Mouse (Mus musculus): ENCODE data around the gene Washc2. TPM values are rescaled to one million over a fixed set of nuclear protein-coding genes. Genes with fewer than 3 reads are reported as not detected.
A peak's percentile ranks its signal among the peaks of the same experiment; 100 is the strongest.
"Not testable (repeated sequence)": the region's sequence is repeated elsewhere in the genome, so short reads cannot be mapped to it uniquely, and the experiment has no call there.

Gene Washc2
- 72.8 and 79.1 TPM in 2 replicates for polyA plus RNA-seq (2015; fragmentation: Nextera tagmentation; extraction: Ambion mirVana)

DNA sequence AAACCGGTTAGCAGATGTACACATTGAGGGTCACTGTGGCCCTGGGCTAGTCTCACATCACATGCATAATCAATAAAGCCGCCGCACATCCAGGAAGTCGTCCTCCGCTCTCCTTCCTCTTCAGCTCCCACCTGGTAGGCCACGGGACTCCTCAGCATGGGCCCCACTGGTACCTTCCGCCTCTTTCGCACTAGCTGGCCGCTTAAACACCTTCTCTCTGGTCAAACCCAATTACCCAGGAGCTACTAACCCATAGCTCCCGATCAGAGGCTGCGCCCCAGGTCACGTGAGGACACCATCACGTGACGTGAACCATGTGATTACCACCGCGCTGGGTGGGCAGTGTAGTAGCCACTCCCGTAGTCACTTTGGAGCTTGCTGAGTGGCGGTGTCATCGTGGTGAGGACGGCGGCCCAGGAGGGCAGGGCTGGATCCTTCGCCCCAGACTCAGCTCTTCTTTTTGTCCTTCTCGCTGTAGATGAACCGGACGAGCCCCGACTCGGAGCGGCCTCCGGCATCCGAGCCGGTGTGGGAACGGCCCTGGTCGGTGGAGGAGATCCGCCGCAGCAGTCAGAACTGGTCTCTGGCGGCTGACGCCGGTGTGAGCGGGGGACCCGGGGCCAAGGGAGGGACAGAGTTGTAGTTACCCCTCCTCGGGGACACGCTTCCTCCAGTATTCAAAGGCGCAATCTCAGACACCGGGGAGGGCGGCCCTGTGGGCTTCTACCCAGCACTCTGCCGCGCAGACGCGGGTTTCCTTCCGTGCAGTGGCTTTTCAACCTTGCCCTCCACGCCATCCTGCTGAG lies at the start of gene Washc2:
TSS of gene Washc2 (plus strand) at position 310 of the 806 bp plus-strand sequence.
- Histone ChIP-seq H3K9ac (ENCODE audit: low read depth, low read length) (peak within 1 kb of the TSS; percentile 83), H3K4me1 (ENCODE audit: control insufficient read depth, insufficient read depth, low read length) (peaks cover 17% of the 10 kb centered on the region), H3K36me3 (ENCODE audit: control insufficient read depth, insufficient read depth, low read length) (no peaks in the 10 kb centered on the region), H3K27me3 (ENCODE audit: control insufficient read depth, insufficient read depth, low read depth, low read length) (no peaks in the 10 kb centered on the region), H3K4me3 (ENCODE audit: low read depth, low read length) (peak within 1 kb of the TSS; percentile 81), H3K4me2 (ENCODE audit: low read length) (peak within 1 kb of the TSS; percentile 84), H3K9me3 (replicated peaks; ENCODE audit: control insufficient read depth, low read length, poor library complexity, severe bottlenecking) (no peaks in the 10 kb centered on the region), H3K27ac (ENCODE audit: low read length) (peak within 1 kb of the TSS; percentile 83)
- ATAC-seq: peak; percentile 97
- WGBS: under 1% methylated on average over 51 of the region's 51 CpGs

DNA sequence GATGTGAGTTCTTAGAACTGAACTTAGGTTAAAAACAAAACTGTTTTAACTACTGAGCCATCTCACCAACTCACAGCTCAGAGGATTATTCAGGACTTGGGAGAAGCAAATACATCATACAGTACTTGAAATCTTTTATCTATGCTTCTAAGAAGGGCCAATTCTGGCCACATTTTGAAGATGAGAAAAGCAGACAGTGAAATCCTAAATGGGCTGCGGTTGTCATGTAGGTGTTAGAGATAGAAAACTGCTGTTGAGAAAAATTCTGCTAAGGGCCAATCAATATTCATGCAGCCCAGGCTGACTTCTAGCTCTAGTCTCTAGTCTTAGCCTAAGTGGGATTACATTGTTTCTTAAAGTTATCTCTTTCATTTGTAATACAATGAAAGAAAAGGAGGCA lies 41.5 kb upstream of the Washc2 start:
- no peak overlapping the region for H3K4me2 ChIP-seq (ENCODE audit: low read length)
- no peaks in the 10 kb centered on the region for H3K4me1 ChIP-seq (ENCODE audit: control insufficient read depth, insufficient read depth, low read length)
- no peak for ATAC-seq
- H3K27ac ChIP-seq (ENCODE audit: low read length): no peak overlapping the region
- H3K36me3 ChIP-seq (ENCODE audit: control insufficient read depth, insufficient read depth, low read length): peaks cover 6% of the 10 kb centered on the region; the same call in 1 of the 2 replicates
- no peak overlapping the region for H3K9ac ChIP-seq (ENCODE audit: low read depth, low read length)
- no peaks in the 10 kb centered on the region for H3K27me3 ChIP-seq (ENCODE audit: control insufficient read depth, insufficient read depth, low read depth, low read length)
- WGBS: 88% methylated on average over 1 of the region's 1 CpGs
- no peak overlapping the region for H3K4me3 ChIP-seq (ENCODE audit: low read depth, low read length)
- H3K9me3 ChIP-seq (replicated peaks; ENCODE audit: control insufficient read depth, low read length, poor library complexity, severe bottlenecking): no peaks in the 10 kb centered on the region

DNA sequence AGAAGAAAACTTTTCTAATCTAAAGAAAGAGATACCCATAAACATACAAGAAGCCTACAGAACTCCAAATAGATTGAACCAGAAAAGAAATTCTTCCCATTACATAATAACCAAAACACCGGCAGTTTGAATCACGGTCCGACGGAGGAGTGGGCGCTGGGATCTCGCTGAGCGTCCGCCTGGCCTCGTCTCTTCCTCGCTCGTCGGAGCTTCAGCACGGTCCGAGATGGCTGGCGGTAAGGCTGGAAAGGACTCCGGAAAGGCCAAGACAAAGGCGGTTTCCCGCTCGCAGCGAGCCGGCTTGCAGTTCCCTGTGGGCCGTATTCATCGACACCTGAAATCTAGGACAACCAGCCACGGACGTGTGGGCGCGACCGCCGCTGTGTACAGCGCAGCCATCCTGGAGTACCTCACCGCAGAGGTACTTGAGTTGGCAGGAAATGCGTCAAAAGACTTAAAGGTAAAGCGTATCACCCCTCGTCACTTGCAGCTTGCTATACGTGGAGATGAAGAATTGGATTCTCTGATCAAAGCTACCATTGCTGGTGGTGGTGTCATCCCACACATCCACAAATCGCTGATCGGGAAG lies 34.2 kb upstream of the Washc2 start:
- WGBS: 72% methylated on average over 37 of the region's 37 CpGs
- not testable (repeated sequence) for H3K36me3 ChIP-seq (ENCODE audit: control insufficient read depth, insufficient read depth, low read length); ATAC-seq

DNA sequence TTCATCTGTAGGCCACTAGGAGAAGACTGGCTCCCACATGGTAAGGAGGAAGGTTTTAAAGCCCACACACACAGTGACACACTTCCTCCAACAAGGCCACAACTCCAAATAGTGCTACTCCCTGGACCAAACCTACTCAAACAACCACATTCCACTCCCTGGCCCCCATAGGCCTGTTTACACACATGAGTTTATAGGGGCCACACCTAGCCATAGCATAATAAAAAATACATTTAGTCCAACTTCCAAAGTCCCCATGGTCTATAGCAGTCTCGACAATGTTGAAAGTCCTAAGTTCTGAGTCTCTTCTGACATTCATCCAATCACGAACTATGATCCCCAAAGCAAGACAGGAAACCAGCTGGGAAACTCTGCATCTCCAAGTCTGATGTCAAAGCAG lies 29.5 kb upstream of the Washc2 start:
- H3K4me2 ChIP-seq (ENCODE audit: low read length): no peak overlapping the region
- no peak for ATAC-seq
- no peak overlapping the region for H3K4me3 ChIP-seq (ENCODE audit: low read depth, low read length)
- H3K27me3 ChIP-seq (ENCODE audit: control insufficient read depth, insufficient read depth, low read depth, low read length): no peaks in the 10 kb centered on the region
- H3K27ac ChIP-seq (ENCODE audit: low read length): no peak overlapping the region
- 0 out of 2 replicates have a peak, but pooled peaks cover 2% of the 10 kb centered on the region for H3K4me1 ChIP-seq (ENCODE audit: control insufficient read depth, insufficient read depth, low read length)
- H3K9me3 ChIP-seq (replicated peaks; ENCODE audit: control insufficient read depth, low read length, poor library complexity, severe bottlenecking): no peaks in the 10 kb centered on the region
- no peak overlapping the region for H3K9ac ChIP-seq (ENCODE audit: low read depth, low read length)
- H3K36me3 ChIP-seq (ENCODE audit: control insufficient read depth, insufficient read depth, low read length): peaks cover 3% of the 10 kb centered on the region; the same call in 1 of the 2 replicates
- WGBS: 96% methylated on average over 2 of the region's 2 CpGs

More for the DNA sequence above, 34.2 kb upstream of the Washc2 start:
- H3K27me3 ChIP-seq (ENCODE audit: control insufficient read depth, insufficient read depth, low read depth, low read length); H3K4me1 ChIP-seq (ENCODE audit: control insufficient read depth, insufficient read depth, low read length); H3K9me3 ChIP-seq (replicated peaks; ENCODE audit: control insufficient read depth, low read length, poor library complexity, severe bottlenecking); H3K27ac ChIP-seq (ENCODE audit: low read length); H3K4me2 ChIP-seq (ENCODE audit: low read length); H3K4me3 ChIP-seq (ENCODE audit: low read depth, low read length); H3K9ac ChIP-seq (ENCODE audit: low read depth, low read length): not testable (repeated sequence)

DNA sequence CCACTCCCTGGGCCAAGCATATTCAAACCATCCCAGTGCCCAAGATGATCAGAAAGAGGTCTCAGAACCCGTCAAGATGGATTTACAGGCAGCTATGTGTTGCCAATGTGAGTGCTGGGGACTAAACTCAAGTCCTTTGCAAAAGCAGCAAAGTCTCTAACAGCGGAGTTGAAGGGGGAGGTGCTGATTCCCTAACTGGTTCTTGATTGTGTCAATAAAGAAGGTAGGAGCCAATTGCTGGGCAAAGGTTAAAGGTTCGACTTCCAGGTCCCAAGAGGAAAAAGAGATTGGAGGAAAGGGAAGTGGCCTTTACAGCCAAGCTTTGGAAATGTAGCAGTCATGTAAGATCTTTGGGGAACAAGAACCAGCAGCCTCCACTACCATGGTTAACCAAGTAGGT lies 27.1 kb upstream of the Washc2 start:
- no peaks in the 10 kb centered on the region for H3K27me3 ChIP-seq (ENCODE audit: control insufficient read depth, insufficient read depth, low read depth, low read length)
- no peak for ATAC-seq
- H3K4me2 ChIP-seq (ENCODE audit: low read length): no peak overlapping the region
- no peak overlapping the region for H3K9ac ChIP-seq (ENCODE audit: low read depth, low read length)
- WGBS: 75% methylated on average over 3 of the region's 3 CpGs
- peaks cover 3% of the 10 kb centered on the region; the same call in 1 of the 2 replicates for H3K36me3 ChIP-seq (ENCODE audit: control insufficient read depth, insufficient read depth, low read length)
- H3K9me3 ChIP-seq (replicated peaks; ENCODE audit: control insufficient read depth, low read length, poor library complexity, severe bottlenecking): no peaks in the 10 kb centered on the region
- H3K4me1 ChIP-seq (ENCODE audit: control insufficient read depth, insufficient read depth, low read length): 0 out of 2 replicates have a peak, but pooled peaks cover 2% of the 10 kb centered on the region
- H3K27ac ChIP-seq (ENCODE audit: low read length): no peak overlapping the region
- no peak overlapping the region for H3K4me3 ChIP-seq (ENCODE audit: low read depth, low read length)

DNA sequence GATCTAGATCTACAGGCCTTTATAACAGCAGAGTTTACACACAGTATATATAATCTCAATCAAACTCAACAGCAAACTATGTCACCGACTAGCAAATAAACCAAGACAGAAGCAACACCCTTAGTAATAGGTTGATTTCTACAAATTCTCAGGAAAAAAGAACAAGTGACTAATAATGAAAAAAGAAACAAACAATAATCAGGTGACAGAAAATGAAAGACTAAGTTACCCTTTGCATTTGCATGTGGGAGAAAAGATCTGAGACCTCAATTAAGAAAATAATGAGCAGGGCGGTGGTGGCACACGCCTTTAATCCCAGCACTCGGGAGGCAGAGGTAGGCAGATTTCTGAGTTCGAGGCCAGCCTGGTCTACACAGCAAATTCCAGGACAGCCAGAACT lies 24.3 kb upstream of the Washc2 start:
- H3K36me3 ChIP-seq (ENCODE audit: control insufficient read depth, insufficient read depth, low read length): peaks cover 3% of the 10 kb centered on the region; the same call in 1 of the 2 replicates
- ATAC-seq: no peak
- H3K4me1 ChIP-seq (ENCODE audit: control insufficient read depth, insufficient read depth, low read length): peaks cover 5% of the 10 kb centered on the region; the same call in 1 of the 2 replicates
- no peak overlapping the region for H3K4me2 ChIP-seq (ENCODE audit: low read length)
- no peak overlapping the region for H3K9ac ChIP-seq (ENCODE audit: low read depth, low read length)
- no peaks in the 10 kb centered on the region for H3K27me3 ChIP-seq (ENCODE audit: control insufficient read depth, insufficient read depth, low read depth, low read length)
- H3K4me3 ChIP-seq (ENCODE audit: low read depth, low read length): no peak overlapping the region
- no peak overlapping the region for H3K27ac ChIP-seq (ENCODE audit: low read length)
- 86% methylated on average over 5 of the region's 5 CpGs for WGBS
- H3K9me3 ChIP-seq (replicated peaks; ENCODE audit: control insufficient read depth, low read length, poor library complexity, severe bottlenecking): no peaks in the 10 kb centered on the region

DNA sequence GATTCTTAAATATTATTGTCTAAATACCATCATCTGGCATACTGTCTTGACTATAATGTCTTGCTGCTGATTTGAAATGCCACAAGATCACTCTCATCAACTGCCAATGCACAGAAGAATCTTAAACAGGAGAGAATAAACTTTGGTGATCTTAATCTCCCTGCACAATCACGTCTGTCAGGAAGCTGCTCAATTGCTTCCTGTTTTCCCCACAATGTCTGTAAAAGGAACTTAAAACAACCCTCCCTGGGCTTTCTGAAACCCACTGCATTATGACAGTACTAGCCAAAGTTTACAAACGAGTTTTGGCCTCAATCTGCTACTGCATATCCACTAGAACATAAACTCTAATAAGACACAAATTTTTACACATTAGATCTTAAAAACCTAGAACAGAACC lies 21.4 kb upstream of the Washc2 start:
- H3K4me2 ChIP-seq (ENCODE audit: low read length): no peak overlapping the region
- H3K36me3 ChIP-seq (ENCODE audit: control insufficient read depth, insufficient read depth, low read length): no peaks in the 10 kb centered on the region
- 47% methylated on average over 2 of the region's 2 CpGs for WGBS
- no peak for ATAC-seq
- peaks cover 26% of the 10 kb centered on the region for H3K4me1 ChIP-seq (ENCODE audit: control insufficient read depth, insufficient read depth, low read length)
- no peak overlapping the region for H3K4me3 ChIP-seq (ENCODE audit: low read depth, low read length)
- no peak overlapping the region for H3K9ac ChIP-seq (ENCODE audit: low read depth, low read length)
- H3K27me3 ChIP-seq (ENCODE audit: control insufficient read depth, insufficient read depth, low read depth, low read length): no peaks in the 10 kb centered on the region
- no peak overlapping the region for H3K27ac ChIP-seq (ENCODE audit: low read length)
- no peaks in the 10 kb centered on the region for H3K9me3 ChIP-seq (replicated peaks; ENCODE audit: control insufficient read depth, low read length, poor library complexity, severe bottlenecking)

DNA sequence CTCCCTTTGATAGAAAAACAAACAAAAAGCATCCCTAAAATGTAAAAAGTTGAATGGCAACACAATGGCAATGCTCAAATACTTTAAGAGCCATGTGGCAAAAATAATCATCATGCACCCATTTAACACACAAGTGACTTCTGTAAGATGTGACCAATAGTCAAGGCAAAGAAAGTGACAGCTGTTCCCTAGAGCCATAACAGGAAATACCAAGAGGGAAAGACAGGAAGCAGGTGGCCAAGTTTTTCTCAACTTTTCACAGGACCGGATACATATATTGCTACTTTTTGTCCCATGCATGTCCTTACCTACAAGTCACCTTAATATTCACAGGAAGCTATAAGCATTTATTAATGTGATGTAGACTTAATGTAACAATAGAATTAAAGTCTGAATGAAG lies 18.4 kb upstream of the Washc2 start:
- WGBS: 94% methylated on average over 1 of the region's 1 CpGs

DNA sequence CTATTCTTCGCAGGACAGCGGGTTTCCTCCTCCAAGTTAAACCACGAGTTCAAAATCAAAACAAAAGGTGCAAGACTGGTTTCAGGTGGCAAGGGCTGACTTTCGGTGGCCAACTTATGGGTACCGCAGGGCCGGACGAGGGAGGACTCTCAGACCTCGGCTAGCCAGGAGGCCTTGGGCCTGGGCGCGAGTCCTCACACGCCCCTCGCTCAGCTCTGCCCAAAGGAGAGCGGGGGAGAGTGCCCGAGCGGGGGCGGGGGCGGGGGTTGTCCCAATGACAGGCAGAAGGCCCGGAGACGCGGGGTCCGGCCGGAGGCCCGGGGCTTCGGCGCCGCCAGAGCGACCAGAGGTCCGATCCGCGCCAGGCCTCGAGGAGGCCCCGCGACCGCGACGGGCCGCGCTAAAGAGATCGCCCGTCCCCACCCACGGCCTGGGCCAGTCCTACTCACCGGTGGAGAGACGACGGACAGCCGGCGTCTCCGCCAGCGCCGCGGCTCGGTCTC lies 15.0 kb upstream of the Washc2 start:
- Histone ChIP-seq H3K4me2 (ENCODE audit: low read length) (peak overlapping the region; percentile 89), H3K27ac (ENCODE audit: low read length) (peak overlapping the region; percentile 83), H3K36me3 (ENCODE audit: control insufficient read depth, insufficient read depth, low read length) (no peaks in the 10 kb centered on the region), H3K9ac (ENCODE audit: low read depth, low read length) (peak overlapping the region; percentile 76), H3K27me3 (ENCODE audit: control insufficient read depth, insufficient read depth, low read depth, low read length) (no peaks in the 10 kb centered on the region), H3K4me1 (ENCODE audit: control insufficient read depth, insufficient read depth, low read length) (peaks cover 31% of the 10 kb centered on the region), H3K4me3 (ENCODE audit: low read depth, low read length) (peak overlapping the region; percentile 96), H3K9me3 (replicated peaks; ENCODE audit: control insufficient read depth, low read length, poor library complexity, severe bottlenecking) (no peaks in the 10 kb centered on the region)
- under 1% methylated on average over 29 of the region's 51 CpGs for WGBS
- ATAC-seq: peak; percentile 92

More for the DNA sequence above, 18.4 kb upstream of the Washc2 start:
- no peaks in the 10 kb centered on the region for H3K9me3 ChIP-seq (replicated peaks; ENCODE audit: control insufficient read depth, low read length, poor library complexity, severe bottlenecking)
- no peak overlapping the region for H3K4me3 ChIP-seq (ENCODE audit: low read depth, low read length)
- H3K27me3 ChIP-seq (ENCODE audit: control insufficient read depth, insufficient read depth, low read depth, low read length): no peaks in the 10 kb centered on the region
- no peak overlapping the region for H3K4me2 ChIP-seq (ENCODE audit: low read length)
- H3K27ac ChIP-seq (ENCODE audit: low read length): no peak overlapping the region
- H3K4me1 ChIP-seq (ENCODE audit: control insufficient read depth, insufficient read depth, low read length): peaks cover 35% of the 10 kb centered on the region
- H3K36me3 ChIP-seq (ENCODE audit: control insufficient read depth, insufficient read depth, low read length): no peaks in the 10 kb centered on the region
- ATAC-seq: no peak
- no peak overlapping the region for H3K9ac ChIP-seq (ENCODE audit: low read depth, low read length)
